Mouse (Mus musculus) common myeloid progenitor, adult 5-6 weeks (primary cell): ENCODE measurements around the gene Ube2e1. TPM values are rescaled to one million over a fixed set of nuclear protein-coding genes. Genes with fewer than 3 reads are reported as not detected.
A peak's percentile ranks its signal among the peaks of the same experiment; 100 is the strongest.

Experiments
- ATAC-seq: replicated peaks from 2 replicates; pipeline ENCODE4 v1.8.0; 2016; ENCODE audit warnings: low read depth, mild to moderate bottlenecking, moderate TSS enrichment, inconsistent platforms; ENCODE audit not compliant: poor library complexity, severe bottlenecking
- total RNA-seq: library from RNA; stranded (forward); fragments of 200-1000, 187-1606 nt; gene quantifications from 2 replicates; pipeline ENCODE4 v1.2.3, GENCODE M21; 2017

The Ube2e1 gene
- 73.3 and 90.2 TPM in 2 replicates for total RNA-seq

DNA sequence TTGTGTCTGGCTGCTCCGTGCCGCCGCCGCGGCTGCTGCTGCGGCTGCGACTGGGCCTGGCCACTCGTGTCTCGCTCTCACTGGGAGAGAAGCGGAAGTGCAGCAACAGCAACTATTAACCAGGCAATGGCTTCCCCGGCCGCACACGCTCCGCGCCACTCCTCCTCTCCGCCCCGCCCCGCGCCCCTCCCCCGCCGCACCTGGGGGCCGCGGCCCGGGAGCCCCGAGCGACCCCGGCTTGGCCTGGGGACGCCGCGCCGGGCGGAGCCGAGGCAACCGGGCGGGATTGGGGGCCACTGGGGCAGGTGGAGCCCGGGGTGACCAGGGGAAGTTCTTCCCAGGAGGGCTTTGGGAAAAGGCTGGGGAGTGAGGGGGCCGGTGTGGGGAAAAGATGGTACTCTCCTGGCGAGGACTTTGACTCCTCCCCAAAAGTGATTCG is at the start of gene Ube2e1:
Gene Ube2e1 (minus strand): TSS at position 167 of the 439 bp plus-strand sequence.
- ATAC-seq = peak; percentile 88

DNA sequence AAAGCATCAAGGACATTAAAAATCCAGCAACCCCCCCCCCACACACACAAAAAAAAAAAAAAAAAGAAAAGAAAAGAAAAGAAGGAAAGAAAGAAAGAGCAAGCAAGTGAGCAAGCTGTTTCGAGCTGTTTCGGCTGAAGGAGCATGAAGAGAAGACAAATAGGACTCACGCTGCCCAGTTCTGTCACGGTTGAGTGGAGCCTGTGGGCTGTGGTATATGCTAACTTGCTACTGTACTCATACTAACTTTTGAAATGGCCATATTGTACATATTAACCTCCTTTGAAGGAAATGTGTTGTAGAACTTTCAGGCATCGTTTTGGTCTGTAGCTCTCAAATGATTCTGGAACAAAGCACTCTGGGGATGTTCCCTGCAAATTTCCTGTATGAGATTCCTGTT is 48.2 kb upstream of the Ube2e1 start:
- no peak for ATAC-seq

DNA sequence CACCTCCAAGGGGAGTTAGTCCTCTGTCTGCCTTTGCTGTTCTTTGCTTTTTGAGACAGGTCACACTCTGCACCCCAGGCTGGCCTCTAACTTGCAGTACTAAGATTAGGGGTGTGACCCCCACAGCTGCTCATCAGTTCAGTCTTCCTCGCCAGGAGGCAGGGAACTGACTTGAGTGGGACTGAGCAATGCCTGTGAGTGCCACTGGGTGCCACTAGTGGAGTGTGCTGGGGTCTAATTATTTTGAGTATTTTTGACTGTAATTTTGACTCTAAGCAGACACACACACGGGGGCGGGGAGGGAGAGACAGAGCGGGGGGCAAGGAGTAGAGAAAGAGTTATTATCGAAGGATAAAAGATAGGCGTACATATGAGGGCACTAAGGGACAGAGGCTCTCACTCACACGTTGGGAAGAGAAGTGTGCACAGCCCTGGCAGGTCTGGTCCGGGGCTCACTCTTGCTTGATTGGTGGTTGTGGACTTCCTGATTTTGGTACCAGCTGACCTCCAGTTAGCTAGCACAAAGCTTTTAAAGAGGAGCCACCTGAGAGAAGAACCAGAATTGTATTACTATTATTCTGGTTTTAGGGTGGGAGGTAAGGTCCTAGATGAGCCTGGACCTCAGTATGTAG is 46.4 kb upstream of the Ube2e1 start:
- peak; percentile 65 for ATAC-seq

GRCm38 (mm10) chr14:18376206-18376605 is 44.5 kb upstream of the Ube2e1 start:
- no peak for ATAC-seq

GRCm38 (mm10) chr14:18373758-18374405 is 42.2 kb upstream of the Ube2e1 start:
- no peak for ATAC-seq

- ATAC-seq = no peak
Observed at GRCm38 (mm10) chr14:18372761-18373610, 41.3 kb upstream of the Ube2e1 start.

DNA sequence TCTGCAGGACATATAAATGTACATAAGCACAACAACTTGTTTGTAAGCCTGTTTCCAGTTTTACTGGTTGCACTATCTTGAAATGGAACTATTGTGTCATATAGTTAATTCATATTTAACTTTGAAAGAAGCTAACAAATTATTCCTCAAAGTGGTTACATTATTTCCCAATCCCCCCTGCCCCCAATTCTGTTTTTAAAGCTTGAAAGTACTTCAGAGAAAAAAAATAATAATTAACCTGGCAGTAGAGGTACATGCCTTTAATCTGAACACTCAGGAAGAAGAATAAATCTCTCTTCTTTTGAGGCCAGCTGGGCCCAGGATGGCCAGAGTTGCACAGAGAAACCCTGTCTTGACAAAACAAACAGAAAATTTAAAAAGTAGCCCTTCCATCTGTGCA is 37.4 kb upstream of the Ube2e1 start:
- ATAC-seq = no peak

DNA sequence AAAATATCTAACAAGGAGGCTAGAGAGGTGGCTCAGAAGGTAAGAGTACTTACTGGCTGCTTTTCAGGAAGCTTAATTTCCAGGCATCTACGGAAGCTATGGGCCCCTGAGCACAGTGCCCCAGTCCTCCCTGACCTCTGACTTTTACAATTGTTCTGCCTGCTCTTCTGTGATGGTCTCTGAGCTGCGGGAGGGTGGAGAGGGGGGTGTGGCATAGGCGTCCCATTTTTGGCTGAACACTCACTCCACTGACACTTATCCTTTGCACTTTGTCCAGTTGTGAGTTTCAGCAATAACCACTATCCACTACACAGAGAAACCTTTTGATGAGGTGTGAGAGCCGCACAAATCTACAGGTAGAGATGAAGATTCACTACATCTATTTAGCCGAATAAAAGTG is 35.4 kb upstream of the Ube2e1 start:
- no peak for ATAC-seq

DNA sequence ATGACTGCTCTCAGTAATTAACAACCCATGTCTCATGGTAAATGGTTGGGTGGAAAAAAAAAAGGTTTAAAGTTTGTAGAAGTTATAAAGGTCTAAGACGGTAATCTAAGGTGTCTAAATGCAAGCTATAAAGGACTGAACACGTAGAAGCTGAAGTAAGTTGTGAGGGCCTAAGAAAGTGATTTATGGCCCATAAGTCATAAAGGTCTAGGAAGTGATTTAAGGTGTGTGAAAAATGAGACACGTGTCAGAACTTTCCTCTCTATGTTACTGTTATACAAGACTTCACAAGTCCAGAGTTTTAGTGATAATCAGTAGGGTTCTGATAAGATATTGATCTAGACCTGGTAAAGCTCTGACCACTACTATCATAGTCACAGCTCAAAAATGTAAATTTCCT is 32.7 kb upstream of the Ube2e1 start:
- no peak for ATAC-seq

DNA sequence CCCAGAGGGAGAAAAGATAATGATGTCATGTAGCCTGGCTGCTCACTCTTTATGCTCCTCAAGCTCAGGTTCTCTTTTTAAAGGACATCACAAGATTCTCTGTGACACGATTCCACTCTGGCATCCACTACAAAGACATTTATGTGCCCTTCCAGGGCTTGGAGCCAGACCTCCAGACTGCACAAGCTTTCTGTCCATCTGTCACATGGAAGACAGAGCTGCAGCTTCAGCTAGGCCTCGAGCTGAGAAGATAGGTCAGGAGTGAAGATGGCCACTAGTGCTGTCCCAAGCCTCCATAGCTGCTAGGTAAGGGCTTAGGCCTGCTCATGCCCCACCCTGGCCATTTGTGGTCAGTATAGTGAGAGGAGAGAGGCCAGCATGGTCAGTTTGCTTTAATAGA is 24.8 kb upstream of the Ube2e1 start:
- no peak for ATAC-seq

DNA sequence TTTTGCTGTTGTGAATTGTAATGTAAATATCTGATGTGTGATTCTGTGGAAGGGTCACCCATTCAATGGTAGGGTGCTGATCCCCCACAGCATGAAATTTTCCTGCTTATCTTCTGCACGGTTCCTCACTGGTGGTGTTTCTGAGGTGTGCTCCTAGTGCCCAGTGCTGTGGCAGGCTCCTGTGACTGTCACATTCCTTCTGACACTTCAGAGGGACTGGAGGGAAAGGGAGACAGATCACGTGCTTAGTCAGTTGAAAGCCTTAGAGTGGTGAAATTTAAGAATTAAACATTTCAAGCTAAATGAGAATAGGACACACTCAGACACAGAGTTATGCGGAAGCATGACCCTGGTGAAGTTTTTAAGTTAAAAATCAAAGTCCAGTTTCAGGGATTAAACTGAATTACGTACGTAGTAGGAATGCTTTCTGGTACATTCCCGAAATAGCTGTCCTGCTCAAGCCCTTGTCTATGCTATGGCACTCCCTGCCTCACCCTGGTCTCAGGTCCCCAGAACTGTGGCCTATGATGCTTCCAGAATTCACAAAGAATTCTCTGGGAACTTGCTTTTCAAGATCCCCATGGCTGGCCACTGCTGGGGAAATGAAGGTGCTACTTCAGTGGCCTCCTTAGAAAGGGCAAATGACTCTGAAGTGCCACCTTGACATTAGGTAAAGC is 24.0 kb upstream of the Ube2e1 start:
- no peak for ATAC-seq

DNA sequence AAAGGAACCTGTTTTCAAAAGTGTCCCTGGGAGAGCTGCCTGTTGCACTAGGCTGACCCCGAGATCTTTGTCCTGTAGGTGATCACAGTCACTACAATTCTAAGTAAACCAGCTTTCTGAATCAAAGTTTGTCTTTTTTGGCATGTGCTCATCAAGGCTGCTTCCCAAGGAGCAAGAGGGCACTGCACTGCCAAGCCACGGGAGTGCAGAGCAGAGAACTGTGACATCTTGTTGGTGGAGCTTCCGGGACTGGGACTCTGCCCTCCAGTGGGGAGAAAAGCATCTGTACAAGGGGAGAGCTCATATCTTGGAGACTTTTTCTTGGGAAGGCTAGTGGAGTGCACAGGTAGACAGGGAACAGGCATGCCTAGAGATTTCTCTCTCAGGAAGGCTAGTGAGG is 21.9 kb upstream of the Ube2e1 start:
- ATAC-seq = no peak

DNA sequence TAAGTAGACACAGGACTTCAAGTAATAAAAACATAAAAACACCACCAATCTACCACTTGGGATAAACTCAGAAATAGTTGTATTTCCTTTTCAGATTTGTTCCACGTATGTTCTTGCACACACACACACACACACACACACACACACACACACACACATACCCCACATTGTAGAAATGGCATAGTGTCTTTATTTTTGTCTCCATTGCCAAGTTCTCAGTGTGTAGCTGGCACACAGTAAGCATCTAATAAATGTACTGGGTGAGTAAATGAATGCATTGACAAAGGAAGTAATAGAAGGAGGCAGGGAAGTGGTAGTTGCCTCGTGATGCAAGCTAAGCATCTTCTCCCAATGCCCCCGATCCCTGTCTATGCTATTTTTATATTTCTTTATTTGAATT is 21.3 kb upstream of the Ube2e1 start:
- no peak for ATAC-seq

DNA sequence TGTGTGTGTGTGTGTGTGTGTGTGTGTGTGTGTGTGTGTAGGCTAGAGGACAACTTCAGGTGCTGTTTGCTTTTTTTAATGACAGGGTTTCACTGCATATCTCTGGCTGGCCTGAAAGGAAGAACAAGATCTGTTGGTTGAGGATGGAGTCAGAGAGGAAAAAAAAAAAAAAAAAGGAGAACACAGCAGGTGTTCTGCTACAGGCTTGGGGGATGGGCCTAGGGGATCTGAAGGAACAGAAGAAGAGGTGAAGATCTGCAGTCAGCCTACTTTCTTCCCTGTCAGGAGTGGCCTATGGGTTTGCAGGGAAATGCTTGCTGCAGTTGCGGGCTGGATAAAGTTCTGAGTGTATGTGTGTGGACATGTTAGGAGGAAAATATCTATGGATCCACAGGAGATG is 19.0 kb upstream of the Ube2e1 start:
- no peak for ATAC-seq

GRCm38 (mm10) chr14:18349871-18350270 is 18.2 kb upstream of the Ube2e1 start:
- no peak for ATAC-seq

- no peak for ATAC-seq
Observed at GRCm38 (mm10) chr14:18343589-18343988, 11.9 kb upstream of the Ube2e1 start.

DNA sequence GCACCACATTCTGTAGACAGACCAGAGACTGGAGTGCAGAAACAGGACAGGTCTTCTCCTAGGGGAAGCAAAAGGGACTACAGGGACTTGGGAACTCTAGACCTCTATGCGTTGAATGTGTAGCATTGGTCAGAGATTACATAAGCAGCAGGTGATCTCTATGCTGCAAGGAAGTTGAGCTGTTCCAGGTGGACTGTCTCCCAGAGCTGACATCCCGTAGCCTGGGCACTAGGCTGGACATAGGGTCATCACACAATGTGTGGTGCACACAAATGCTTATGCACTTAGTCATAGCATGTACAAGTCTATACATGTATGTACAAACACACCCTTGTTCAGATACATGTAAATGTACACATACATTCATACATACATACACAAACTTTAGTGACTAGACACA is 11.1 kb upstream of the Ube2e1 start:
- no peak for ATAC-seq

DNA sequence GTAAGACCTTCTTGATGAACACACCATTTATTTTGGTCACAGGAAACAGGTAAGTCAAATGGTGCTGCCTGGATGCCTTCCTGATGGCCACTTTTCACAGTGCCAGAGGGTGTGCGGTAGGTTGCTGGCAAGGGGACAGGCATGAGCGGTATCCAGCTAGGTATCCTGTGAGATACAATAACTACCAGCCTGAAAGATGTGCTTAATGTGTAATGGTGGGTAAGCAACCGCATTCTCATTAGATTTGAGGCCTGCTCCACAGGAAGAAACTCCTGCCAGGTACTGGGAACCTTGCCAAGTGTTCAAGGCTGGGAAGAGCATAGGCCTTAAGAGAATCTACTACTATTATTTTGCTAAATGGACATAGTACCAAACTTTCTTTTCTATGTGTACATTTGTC is 9.4 kb upstream of the Ube2e1 start:
- no peak for ATAC-seq

DNA sequence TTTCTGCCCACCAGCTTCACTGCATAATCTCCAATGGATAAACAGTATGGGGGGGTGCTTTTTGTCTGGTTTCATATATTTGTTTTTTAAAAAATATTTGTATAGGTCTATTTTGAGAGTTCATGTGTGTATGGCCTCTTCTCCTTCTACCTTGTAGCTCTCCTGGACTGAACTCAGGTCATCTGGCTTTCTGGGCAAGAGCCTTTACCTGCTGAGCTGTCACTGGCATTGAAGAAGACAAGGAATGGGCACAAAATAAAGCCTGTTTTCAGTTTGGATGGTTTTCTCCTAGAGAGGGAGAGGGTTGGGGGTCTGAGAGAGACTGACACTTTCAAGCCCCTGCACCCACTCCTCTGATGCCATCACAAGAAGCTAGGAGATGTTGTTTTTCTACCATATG is 4.4 kb upstream of the Ube2e1 start:
- no peak for ATAC-seq

DNA sequence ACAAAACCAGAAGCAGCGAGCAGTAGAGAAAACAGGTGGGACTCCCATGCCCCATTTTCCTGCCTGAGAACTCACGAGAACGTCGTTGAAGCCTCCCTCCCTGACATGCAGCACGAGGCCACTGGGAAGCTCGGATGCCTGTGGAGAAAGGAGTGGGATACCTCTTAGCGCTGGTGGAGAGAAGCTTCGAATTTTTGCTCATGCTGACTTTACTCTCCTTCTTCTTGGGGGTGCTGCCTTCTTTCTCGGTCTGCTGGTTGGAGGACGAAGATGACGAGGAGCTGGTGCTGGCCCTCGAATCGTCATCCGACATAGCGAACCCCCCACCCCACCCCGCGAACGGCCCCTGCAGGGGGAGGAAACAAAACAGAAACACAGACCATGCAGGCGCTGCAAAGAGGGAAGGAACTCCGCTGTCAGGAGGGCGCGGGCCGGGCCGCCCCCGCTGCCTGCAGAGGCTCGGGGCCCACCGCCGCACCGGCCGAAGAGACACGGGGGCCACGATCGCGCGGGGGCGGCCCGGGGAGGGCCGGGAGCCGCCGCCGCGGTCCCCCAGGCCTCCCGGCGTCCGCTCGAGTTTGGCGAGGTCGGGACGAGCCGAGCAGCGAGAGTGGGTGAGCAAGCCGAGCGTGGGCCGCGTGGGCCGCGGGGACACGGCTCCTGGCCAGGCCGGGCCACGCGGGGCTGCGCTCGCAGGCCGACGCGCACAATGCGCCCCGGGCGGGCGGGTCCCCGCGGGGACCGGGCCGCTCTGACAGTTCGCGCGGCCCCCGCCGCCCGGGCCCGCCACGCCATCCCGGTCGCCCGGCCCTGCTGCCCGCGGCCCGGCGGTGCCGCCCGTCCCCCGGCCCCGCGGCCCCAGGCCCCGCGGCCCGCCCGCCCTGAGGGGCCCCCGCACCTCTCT is 618 bp downstream of the Ube2e1 start:
- peak; percentile 62 for ATAC-seq
